Mouse (Mus musculus): Measurements from ENCODE around the gene Aqp2.

Gene Aqp2

GRCm38 (mm10) chr15:99631618-99632017, 52.8 kb downstream of the Aqp2 start:
- no peak for DNase-seq
